Mouse (Mus musculus) liver, adult 2 months (tissue): ENCODE data around the gene 4930564D02Rik.

ENCODE experiments used
- CTCF ChIP-seq: fragments of 200-500 bp; IDR thresholded peaks from 2 replicates; pipeline ENCODE4 v1.5.1; 2011; ENCODE audit warnings: low read depth, low read length, control low read depth
- POLR2A ChIP-seq: fragments of 200-500 bp; IDR thresholded peaks from 2 replicates; pipeline ENCODE4 v1.6.1; 2011; ENCODE audit warnings: low read length, control low read depth; ENCODE audit not compliant: insufficient read depth; ENCODE audit errors: extremely low read depth

DNA sequence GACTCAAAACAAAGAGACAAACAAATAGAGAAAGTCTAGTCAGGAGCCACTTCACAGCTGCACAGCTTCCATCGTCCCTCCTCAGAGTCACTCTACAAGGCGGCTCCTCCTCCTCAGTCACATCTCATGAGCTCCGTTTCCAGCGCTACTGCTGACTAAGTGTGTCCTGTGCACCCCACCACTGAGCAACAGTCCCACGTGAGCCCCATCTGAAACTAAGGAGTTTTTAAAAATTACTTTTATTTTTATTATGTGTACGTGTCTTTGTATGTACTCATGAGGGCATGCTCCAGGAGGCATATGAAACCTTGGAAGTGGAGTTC lies 47.9 kb upstream of the 4930564D02Rik start:
- TF ChIP-seq POLR2A (no peak), CTCF (no peak)
